ENCODE assay signal across 21 mouse cellular contexts in genomic region chr13:110944061-110944460, GRCm38 (mm10).
A peak's percentile ranks its signal among the peaks of the same experiment; 100 is the strongest.
DNase-seq lines count a peak whose midpoint lies in the region; ATAC-seq and TF ChIP-seq lines count a peak whose summit lies in the region.
"Had no signal": no experiment of that assay in that cellular context is flagged by ENCODE, and none has a peak within 500 bp of the region (broad histone marks: within the 10 kb centered on the region; RNA-seq: fewer than 3 reads in every experiment).

No protein-coding gene starts in this region.

- no peak overlapping the region for H3K9ac ChIP-seq in embryonic facial prominence, embryonic 13.5 days
- no peak overlapping the region for H3K9ac ChIP-seq in limb, embryonic 14.5 days (ENCODE audit: low read depth, low read length, severe bottlenecking)
- no peak overlapping the region for H3K9ac ChIP-seq in hindbrain, embryonic 14.5 days
- H3K9ac ChIP-seq: forebrain, embryonic 15.5 days; heart, embryonic 15.5 days; liver, postnatal 0 days; midbrain, embryonic 15.5 days had no signal

- H3K36me3 ChIP-seq in embryonic facial prominence, embryonic 13.5 days, result no peaks in the 10 kb centered on the region
- no peaks in the 10 kb centered on the region for H3K36me3 ChIP-seq in limb, embryonic 14.5 days (ENCODE audit: control insufficient read depth, insufficient read depth, low read length)
- H3K36me3 ChIP-seq in hindbrain, embryonic 14.5 days (replicated peaks; ENCODE audit: control insufficient read depth, insufficient read depth), result no peaks in the 10 kb centered on the region
- H3K36me3 ChIP-seq: forebrain, embryonic 15.5 days; heart, embryonic 15.5 days; hindbrain, embryonic 10.5 days; midbrain, embryonic 15.5 days had no signal

- no peak for ATAC-seq in embryonic facial prominence, embryonic 13.5 days (ENCODE audit: insufficient number of reproducible peaks, insufficient read depth, low FRiP score, low TSS enrichment, low read depth)
- no peak for ATAC-seq in limb, embryonic 14.5 days (ENCODE audit: low FRiP score, low read depth)
- no peak for ATAC-seq in hindbrain, embryonic 14.5 days (ENCODE audit: low FRiP score)
- ATAC-seq: forebrain, embryonic 15.5 days; inflammation-experienced regulatory T-cells, adult 6 months; liver, postnatal 0 days; midbrain, embryonic 15.5 days had no signal

- no peaks in the 10 kb centered on the region for H3K9me3 ChIP-seq in embryonic facial prominence, embryonic 13.5 days
- H3K9me3 ChIP-seq in limb, embryonic 14.5 days (ENCODE audit: control insufficient read depth, low read length), result no peaks in the 10 kb centered on the region
- no peaks in the 10 kb centered on the region for H3K9me3 ChIP-seq in hindbrain, embryonic 14.5 days (ENCODE audit: control insufficient read depth, low read length)
- H3K9me3 ChIP-seq: forebrain, embryonic 15.5 days; heart, embryonic 15.5 days; hindbrain, embryonic 10.5 days; midbrain, embryonic 15.5 days had no signal

- peak; percentile 34 for DNase-seq in embryo, embryonic 10 days (ENCODE audit: low spot score)
- no peak for DNase-seq in embryo, embryonic 9.5 days (ENCODE audit: extremely low spot score)
- peak; percentile 68 for DNase-seq in adipocyte (ENCODE audit: low spot score)
- peak; percentile 38 for DNase-seq in limb, embryonic 14.5 days (ENCODE audit: low spot score)
- DNase-seq in right cerebral cortex, postnatal 10 days (ENCODE audit: low spot score in 2 of 2), result no peak
- DNase-seq in hindbrain, embryonic 14.5 days (ENCODE audit: low spot score), result no peak
- no peak for DNase-seq in ovary, postnatal 14 days (ENCODE audit: low spot score)
- DNase-seq: cerebellum, postnatal 10 days; gastrocnemius, postnatal 10 days; heart, adult 18-20 months; kidney, adult 9 months; liver; liver, postnatal 0 days; right cerebral cortex, adult 18-20 months; thymus, postnatal 25 days had no signal

- H3K4me1 ChIP-seq in embryonic facial prominence, embryonic 13.5 days, result peaks cover 12% of the 10 kb centered on the region
- H3K4me1 ChIP-seq in limb, embryonic 14.5 days (ENCODE audit: control insufficient read depth, insufficient read depth, low read length), result peaks cover 4% of the 10 kb centered on the region; the same call in 1 of the 2 replicates
- no peaks in the 10 kb centered on the region for H3K4me1 ChIP-seq in hindbrain, embryonic 14.5 days (replicated peaks; ENCODE audit: control insufficient read depth, insufficient read depth, low read length)
- H3K4me1 ChIP-seq: forebrain, embryonic 15.5 days; hindbrain, embryonic 10.5 days; midbrain, embryonic 15.5 days had no signal

- H3K27ac ChIP-seq in embryonic facial prominence, embryonic 13.5 days, result 0 out of 2 replicates have a peak overlapping the region, but pooled peaks have one; percentile 17
- H3K27ac ChIP-seq in limb, embryonic 14.5 days (replicated peaks; ENCODE audit: low read depth, low read length), result no peak overlapping the region
- H3K27ac ChIP-seq in hindbrain, embryonic 14.5 days, result no peak overlapping the region
- H3K27ac ChIP-seq: forebrain, embryonic 15.5 days; heart, embryonic 15.5 days; hindbrain, embryonic 10.5 days; midbrain, embryonic 15.5 days had no signal

- 20% methylated on average over 4 of the region's 4 CpGs for WGBS in embryonic facial prominence, embryonic 13.5 days
- WGBS in limb, embryonic 14.5 days, result 4% methylated on average over 4 of the region's 4 CpGs
- 91% methylated on average over 4 of the region's 4 CpGs for WGBS in hindbrain, embryonic 14.5 days

- TF ChIP-seq POLR2A in limb, embryonic 14.5 days (IDR thresholded peaks at IDR 0.05; ENCODE audit: borderline replicate concordance, extremely low read depth, insufficient read depth, insufficient read length), result no peak

- H3K4me2 ChIP-seq in embryonic facial prominence, embryonic 13.5 days, result no peak overlapping the region
- H3K4me2 ChIP-seq in limb, embryonic 14.5 days (replicated peaks; ENCODE audit: low read depth, low read length, severe bottlenecking), result no peak overlapping the region
- no peak overlapping the region for H3K4me2 ChIP-seq in hindbrain, embryonic 14.5 days (replicated peaks)
- H3K4me2 ChIP-seq: forebrain, embryonic 15.5 days; heart, embryonic 15.5 days; midbrain, embryonic 15.5 days had no signal

- H3K27me3 ChIP-seq in embryonic facial prominence, embryonic 13.5 days, result no peaks in the 10 kb centered on the region
- no peaks in the 10 kb centered on the region for H3K27me3 ChIP-seq in limb, embryonic 14.5 days (ENCODE audit: control insufficient read depth, insufficient read depth, low read length)
- H3K27me3 ChIP-seq in hindbrain, embryonic 14.5 days (ENCODE audit: control insufficient read depth, insufficient read depth, low read length), result no peaks in the 10 kb centered on the region
- H3K27me3 ChIP-seq: forebrain, embryonic 15.5 days; heart, embryonic 15.5 days; midbrain, embryonic 15.5 days had no signal

- no peak overlapping the region for H3K4me3 ChIP-seq in embryonic facial prominence, embryonic 13.5 days
- H3K4me3 ChIP-seq in limb, embryonic 14.5 days (replicated peaks; ENCODE audit: low read length), result no peak overlapping the region
- no peak overlapping the region for H3K4me3 ChIP-seq in hindbrain, embryonic 14.5 days (replicated peaks; ENCODE audit: low read length)
- H3K4me3 ChIP-seq: forebrain, embryonic 15.5 days; heart, embryonic 15.5 days; hindbrain, embryonic 10.5 days; midbrain, embryonic 15.5 days had no signal

Comparison
In these comparisons a context has a peak if more than half of its experiments do, and no peak if none do; other contexts are left out.
1. DNase-seq: peak in embryo, embryonic 10 days (single experiment), adipocyte (single experiment) and limb, embryonic 14.5 days (single experiment); none in embryo, embryonic 9.5 days (single experiment), right cerebral cortex, postnatal 10 days (0 of 2), hindbrain, embryonic 14.5 days (single experiment) and ovary, postnatal 14 days (single experiment).